Mouse (Mus musculus): ENCODE measurements around the gene Top1.
"Not testable (repeated sequence)": the region's sequence is repeated elsewhere in the genome, so short reads cannot be mapped to it uniquely, and the experiment has no call there.

Top1 gene

GRCm38 (mm10) chr2:160630872-160631597, 14.7 kb upstream of the Top1 start:
- no peak for DNase-seq (ENCODE audit: low read depth, low spot score)

- DNase-seq (ENCODE audit: low read depth, low spot score): no peak
These were observed 5.6 kb upstream of the Top1 start for GRCm38 (mm10) chr2:160639911-160640717.

- no peak for DNase-seq (ENCODE audit: low read depth, low spot score)
These were observed 4.5 kb upstream of the Top1 start for GRCm38 (mm10) chr2:160641176-160641575.

- DNase-seq (ENCODE audit: low read depth, low spot score): peak; percentile 29
These were observed 606 bp downstream of the Top1 start for GRCm38 (mm10) chr2:160646144-160646844.

- DNase-seq (ENCODE audit: low read depth, low spot score): peak; percentile 43
These were observed 1.1 kb downstream of the Top1 start for GRCm38 (mm10) chr2:160646845-160647178.

- no peak for DNase-seq (ENCODE audit: low read depth, low spot score)
These were observed 2.4 kb downstream of the Top1 start for GRCm38 (mm10) chr2:160648097-160648496.

- no peak for DNase-seq (ENCODE audit: low read depth, low spot score)
These were observed 3.4 kb downstream of the Top1 start for GRCm38 (mm10) chr2:160649072-160649471.

- DNase-seq (ENCODE audit: low read depth, low spot score): no peak
These were observed 5.5 kb downstream of the Top1 start for GRCm38 (mm10) chr2:160651165-160651564.

GRCm38 (mm10) chr2:160653218-160653617, 7.5 kb downstream of the Top1 start:
- DNase-seq (ENCODE audit: low read depth, low spot score): no peak

- no peak for DNase-seq (ENCODE audit: low read depth, low spot score)
These were observed 9.9 kb downstream of the Top1 start for GRCm38 (mm10) chr2:160655561-160655960.

GRCm38 (mm10) chr2:160656234-160656633, 10.5 kb downstream of the Top1 start:
- DNase-seq (ENCODE audit: low read depth, low spot score): no peak

- no peak for DNase-seq (ENCODE audit: low read depth, low spot score)
These were observed 12.2 kb downstream of the Top1 start for GRCm38 (mm10) chr2:160657801-160658442.

GRCm38 (mm10) chr2:160658811-160659210, 13.1 kb downstream of the Top1 start:
- no peak for DNase-seq (ENCODE audit: low read depth, low spot score)

- no peak for DNase-seq (ENCODE audit: low read depth, low spot score)
These were observed 18.7 kb downstream of the Top1 start for GRCm38 (mm10) chr2:160664421-160664820.

GRCm38 (mm10) chr2:160664986-160665385, 19.3 kb downstream of the Top1 start:
- DNase-seq (ENCODE audit: low read depth, low spot score): not testable (repeated sequence)

- no peak for DNase-seq (ENCODE audit: low read depth, low spot score)
These were observed 21.6 kb downstream of the Top1 start for GRCm38 (mm10) chr2:160667259-160667658.

- DNase-seq (ENCODE audit: low read depth, low spot score): no peak
These were observed 54.6 kb downstream of the Top1 start for GRCm38 (mm10) chr2:160700271-160700670.

GRCm38 (mm10) chr2:160701603-160702002, 55.9 kb downstream of the Top1 start:
- DNase-seq (ENCODE audit: low read depth, low spot score): no peak

- DNase-seq (ENCODE audit: low read depth, low spot score): no peak
These were observed 57.1 kb downstream of the Top1 start for GRCm38 (mm10) chr2:160702824-160703223.

- DNase-seq (ENCODE audit: low read depth, low spot score): no peak
These were observed 62.0 kb downstream of the Top1 start for GRCm38 (mm10) chr2:160707673-160708072.

GRCm38 (mm10) chr2:160715463-160716030, 69.9 kb downstream of the Top1 start:
- no peak for DNase-seq (ENCODE audit: low read depth, low spot score)

GRCm38 (mm10) chr2:160717269-160717668, 71.6 kb downstream of the Top1 start:
- peak; percentile 51 for DNase-seq (ENCODE audit: low read depth, low spot score)

Data from forelimb bud, embryonic 11.5 days (tissue).